Mouse (Mus musculus): ENCODE measurements around the gene Tagap. TPM values are rescaled to one million over a fixed set of nuclear protein-coding genes. Genes with fewer than 3 reads are reported as not detected.
A peak's percentile ranks its signal among the peaks of the same experiment; 100 is the strongest.

The Tagap gene
- polyA plus RNA-seq (2011; ENCODE audit: insufficient read depth, insufficient read length, low replicate concordance, missing spikeins), result 3.6 and 8.7 TPM in 2 replicates

GRCm38 (mm10) chr17:7925413-7926160 is at the start of gene Tagap:
Gene Tagap, plus strand, starts transcription at chr17:7926000.
- WGBS, result 7% methylated on average over 13 of the region's 13 CpGs
- TF ChIP-seq CTCF (IDR thresholded peaks at IDR 0.05; ENCODE audit: control insufficient read depth, insufficient read depth, low read length) (no peak), POLR2A (IDR thresholded peaks at IDR 0.05; ENCODE audit: borderline replicate concordance, control insufficient read depth, low read depth, low read length) (peak; percentile 37; the same call in 1 of the 2 replicates)
- peaks cover 1% of the 10 kb centered on the region for H3K4me1 ChIP-seq (ENCODE audit: control insufficient read depth, insufficient read depth, low read length)
- H3K27ac ChIP-seq (ENCODE audit: control insufficient read depth, insufficient read depth, low read depth, low read length, poor library complexity), result peak within 1 kb of the TSS; percentile 66
- peak within 1 kb of the TSS; percentile 67 for H3K4me3 ChIP-seq (replicated peaks; ENCODE audit: control insufficient read depth, low read depth, low read length)

GRCm38 (mm10) chr17:7876541-7876940 is 49.3 kb upstream of the Tagap start:
- TF ChIP-seq POLR2A (IDR thresholded peaks at IDR 0.05; ENCODE audit: borderline replicate concordance, control insufficient read depth, low read depth, low read length), result no peak
- TF ChIP-seq CTCF (IDR thresholded peaks at IDR 0.05; ENCODE audit: control insufficient read depth, insufficient read depth, low read length), result no peak
- H3K27ac ChIP-seq (ENCODE audit: control insufficient read depth, insufficient read depth, low read depth, low read length, poor library complexity), result peak overlapping the region; percentile 37
- H3K4me1 ChIP-seq (ENCODE audit: control insufficient read depth, insufficient read depth, low read length), result peaks cover 8% of the 10 kb centered on the region; the same call in 1 of the 2 replicates
- 72% methylated on average over 13 of the region's 13 CpGs for WGBS
- no peak overlapping the region for H3K4me3 ChIP-seq (replicated peaks; ENCODE audit: control insufficient read depth, low read depth, low read length)

GRCm38 (mm10) chr17:7877191-7877764 is 48.5 kb upstream of the Tagap start:
- TF ChIP-seq POLR2A (IDR thresholded peaks at IDR 0.05; ENCODE audit: borderline replicate concordance, control insufficient read depth, low read depth, low read length) (no peak), CTCF (IDR thresholded peaks at IDR 0.05; ENCODE audit: control insufficient read depth, insufficient read depth, low read length) (no peak)
- peak overlapping the region; percentile 37; the same call in 1 of the 2 replicates for H3K27ac ChIP-seq (ENCODE audit: control insufficient read depth, insufficient read depth, low read depth, low read length, poor library complexity)
- peaks cover 8% of the 10 kb centered on the region; the same call in 1 of the 2 replicates for H3K4me1 ChIP-seq (ENCODE audit: control insufficient read depth, insufficient read depth, low read length)
- 5% methylated on average over 7 of the region's 7 CpGs for WGBS
- H3K4me3 ChIP-seq (replicated peaks; ENCODE audit: control insufficient read depth, low read depth, low read length), result no peak overlapping the region

GRCm38 (mm10) chr17:7877878-7878277 is 47.9 kb upstream of the Tagap start:
- Histone ChIP-seq H3K4me3 (replicated peaks; ENCODE audit: control insufficient read depth, low read depth, low read length) (no peak overlapping the region), H3K4me1 (ENCODE audit: control insufficient read depth, insufficient read depth, low read length) (peaks cover 8% of the 10 kb centered on the region; the same call in 1 of the 2 replicates), H3K27ac (ENCODE audit: control insufficient read depth, insufficient read depth, low read depth, low read length, poor library complexity) (peak overlapping the region; percentile 15)
- WGBS, result 3% methylated on average over 2 of the region's 2 CpGs
- TF ChIP-seq POLR2A (IDR thresholded peaks at IDR 0.05; ENCODE audit: borderline replicate concordance, control insufficient read depth, low read depth, low read length) (no peak), CTCF (IDR thresholded peaks at IDR 0.05; ENCODE audit: control insufficient read depth, insufficient read depth, low read length) (no peak)

GRCm38 (mm10) chr17:7879529-7879928 is 46.3 kb upstream of the Tagap start:
- WGBS, result 27% methylated on average over 4 of the region's 4 CpGs
- TF ChIP-seq CTCF (IDR thresholded peaks at IDR 0.05; ENCODE audit: control insufficient read depth, insufficient read depth, low read length) (no peak), POLR2A (IDR thresholded peaks at IDR 0.05; ENCODE audit: borderline replicate concordance, control insufficient read depth, low read depth, low read length) (no peak)
- peaks cover 6% of the 10 kb centered on the region; the same call in 1 of the 2 replicates for H3K4me1 ChIP-seq (ENCODE audit: control insufficient read depth, insufficient read depth, low read length)

GRCm38 (mm10) chr17:7883126-7883525 is 42.7 kb upstream of the Tagap start:
- Histone ChIP-seq H3K27ac (ENCODE audit: control insufficient read depth, insufficient read depth, low read depth, low read length, poor library complexity) (no peak overlapping the region), H3K4me3 (replicated peaks; ENCODE audit: control insufficient read depth, low read depth, low read length) (no peak overlapping the region), H3K4me1 (ENCODE audit: control insufficient read depth, insufficient read depth, low read length) (peaks cover 8% of the 10 kb centered on the region; the same call in 1 of the 2 replicates)
- TF ChIP-seq CTCF (IDR thresholded peaks at IDR 0.05; ENCODE audit: control insufficient read depth, insufficient read depth, low read length), result no peak
- TF ChIP-seq POLR2A (IDR thresholded peaks at IDR 0.05; ENCODE audit: borderline replicate concordance, control insufficient read depth, low read depth, low read length), result no peak
- WGBS, result 82% methylated on average over 11 of the region's 11 CpGs

More at GRCm38 (mm10) chr17:7879529-7879928, 46.3 kb upstream of the Tagap start:
- Histone ChIP-seq H3K4me3 (replicated peaks; ENCODE audit: control insufficient read depth, low read depth, low read length) (peak overlapping the region; percentile 42), H3K27ac (ENCODE audit: control insufficient read depth, insufficient read depth, low read depth, low read length, poor library complexity) (peak overlapping the region; percentile 25; the same call in 1 of the 2 replicates)

GRCm38 (mm10) chr17:7884606-7885005 is 41.2 kb upstream of the Tagap start:
- H3K27ac ChIP-seq (ENCODE audit: control insufficient read depth, insufficient read depth, low read depth, low read length, poor library complexity), result no peak overlapping the region
- TF ChIP-seq POLR2A (IDR thresholded peaks at IDR 0.05; ENCODE audit: borderline replicate concordance, control insufficient read depth, low read depth, low read length) (no peak), CTCF (IDR thresholded peaks at IDR 0.05; ENCODE audit: control insufficient read depth, insufficient read depth, low read length) (no peak)
- H3K4me1 ChIP-seq (ENCODE audit: control insufficient read depth, insufficient read depth, low read length), result peaks cover 6% of the 10 kb centered on the region; the same call in 1 of the 2 replicates
- 24% methylated on average over 10 of the region's 10 CpGs for WGBS
- H3K4me3 ChIP-seq (replicated peaks; ENCODE audit: control insufficient read depth, low read depth, low read length), result no peak overlapping the region
